Mouse (Mus musculus): ENCODE measurements around the gene Pde4b. TPM values are rescaled to one million over a fixed set of nuclear protein-coding genes. Genes with fewer than 3 reads are reported as not detected.

Gene Pde4b
- total RNA-seq, 2 experiments from 2014 or later: 123 to 127 TPM

- TF ChIP-seq CTCF (IDR thresholded peaks at IDR 0.05): no peak
- DNase-seq (ENCODE audit: extremely low spot score in 1 of 2, low spot score in 2 of 2): peak in 1 of 2 experiments; percentile 41
- no peak overlapping the region for H3K4me3 ChIP-seq
- no peak overlapping the region for H3K27ac ChIP-seq
- intact Hi-C loops (cut with DNase I): no loop called here
These were observed 429.8 kb downstream of the Pde4b start for GRCm38 (mm10) chr4:102516982-102517630.

GRCm38 (mm10) chr4:102517653-102518052 lies 430.3 kb downstream of the Pde4b start:
- intact Hi-C loops (cut with DNase I): no loop called here
- no peak for TF ChIP-seq CTCF (IDR thresholded peaks at IDR 0.05)
- DNase-seq (ENCODE audit: extremely low spot score in 1 of 2, low spot score in 2 of 2): no peak
- H3K4me3 ChIP-seq: no peak overlapping the region
- no peak overlapping the region for H3K27ac ChIP-seq

- intact Hi-C loops (cut with DNase I): no loop called here
- no peak overlapping the region for H3K4me3 ChIP-seq
- H3K27ac ChIP-seq: no peak overlapping the region
- no peak for DNase-seq (ENCODE audit: extremely low spot score in 1 of 2, low spot score in 2 of 2)
- no peak for TF ChIP-seq CTCF (IDR thresholded peaks at IDR 0.05)
These were observed 431.0 kb downstream of the Pde4b start for GRCm38 (mm10) chr4:102518341-102518740.

GRCm38 (mm10) chr4:102520669-102521261 lies 433.4 kb downstream of the Pde4b start:
- Histone ChIP-seq H3K27ac (no peak overlapping the region), H3K4me3 (no peak overlapping the region)
- intact Hi-C loops (cut with DNase I): no loop called here
- TF ChIP-seq CTCF (IDR thresholded peaks at IDR 0.05): no peak
- no peak for DNase-seq (ENCODE audit: extremely low spot score in 1 of 2, low spot score in 2 of 2)

- no peak overlapping the region for H3K27ac ChIP-seq
- no peak overlapping the region for H3K4me3 ChIP-seq
- TF ChIP-seq CTCF (IDR thresholded peaks at IDR 0.05): no peak
- intact Hi-C loops (cut with DNase I): no loop called here
- no peak for DNase-seq (ENCODE audit: extremely low spot score in 1 of 2, low spot score in 2 of 2)
These were observed 434.1 kb downstream of the Pde4b start for GRCm38 (mm10) chr4:102521434-102521833.

GRCm38 (mm10) chr4:102527361-102527760 lies 440.0 kb downstream of the Pde4b start:
- intact Hi-C loops (cut with DNase I): no loop called here
- DNase-seq (ENCODE audit: extremely low spot score in 1 of 2, low spot score in 2 of 2): no peak
- no peak overlapping the region for H3K4me3 ChIP-seq
- no peak overlapping the region for H3K27ac ChIP-seq
- no peak for TF ChIP-seq CTCF (IDR thresholded peaks at IDR 0.05)

- intact Hi-C loops (cut with DNase I): loop anchor here (5.0 kb wide), 1 partner anchor 42 kb away; no protein-coding TSS in a partner anchor
- DNase-seq (ENCODE audit: extremely low spot score in 1 of 2, low spot score in 2 of 2): no peak
- no peak overlapping the region for H3K27ac ChIP-seq
- no peak for TF ChIP-seq CTCF (IDR thresholded peaks at IDR 0.05)
- H3K4me3 ChIP-seq: no peak overlapping the region
These were observed 443.5 kb downstream of the Pde4b start for GRCm38 (mm10) chr4:102530797-102531196.

GRCm38 (mm10) chr4:102531729-102532128 lies 444.4 kb downstream of the Pde4b start:
- no peak overlapping the region for H3K4me3 ChIP-seq
- intact Hi-C loops (cut with DNase I): loop anchor here (2.0 to 5.0 kb wide), 2 partner anchors 41 to 61 kb away; no protein-coding TSS in a partner anchor
- DNase-seq (ENCODE audit: extremely low spot score in 1 of 2, low spot score in 2 of 2): no peak
- TF ChIP-seq CTCF (IDR thresholded peaks at IDR 0.05): no peak
- 0 out of 2 replicates have a peak overlapping the region, but pooled peaks have one; percentile 19 for H3K27ac ChIP-seq

GRCm38 (mm10) chr4:102533183-102534048 lies 446.1 kb downstream of the Pde4b start:
- DNase-seq (ENCODE audit: extremely low spot score in 1 of 2, low spot score in 2 of 2): peak in 1 of 2 experiments; percentile 35
- TF ChIP-seq CTCF (IDR thresholded peaks at IDR 0.05): no peak
- intact Hi-C loops (cut with DNase I): loop anchor here (1.0 to 5.0 kb wide), 3 partner anchors 22 to 59 kb away; no protein-coding TSS in a partner anchor
- H3K27ac ChIP-seq: peak overlapping the region; percentile 74
- H3K4me3 ChIP-seq: no peak overlapping the region

- no peak for TF ChIP-seq CTCF (IDR thresholded peaks at IDR 0.05)
- intact Hi-C loops (cut with DNase I): loop anchor here (1.0 to 5.0 kb wide), 2 partner anchors 23 to 38 kb away; no protein-coding TSS in a partner anchor
These were observed 446.8 kb downstream of the Pde4b start for GRCm38 (mm10) chr4:102534049-102534730.

GRCm38 (mm10) chr4:102535886-102536285 lies 448.5 kb downstream of the Pde4b start:
- Histone ChIP-seq H3K27ac (0 out of 2 replicates have a peak overlapping the region, but pooled peaks have one; percentile 38), H3K4me3 (no peak overlapping the region)
- DNase-seq (ENCODE audit: extremely low spot score in 1 of 2, low spot score in 2 of 2): no peak
- intact Hi-C loops (cut with DNase I): no loop called here
- TF ChIP-seq CTCF (IDR thresholded peaks at IDR 0.05): no peak

More at GRCm38 (mm10) chr4:102534049-102534730, 446.8 kb downstream of the Pde4b start:
- Histone ChIP-seq H3K27ac (peak overlapping the region; percentile 74), H3K4me3 (no peak overlapping the region)
- DNase-seq (ENCODE audit: extremely low spot score in 1 of 2, low spot score in 2 of 2): peak in 1 of 2 experiments; percentile 24
